Mouse (Mus musculus) urinary bladder, adult 18-20 months (tissue): ENCODE results near the gene Hao2.

Experiments used
- DNase-seq, 2 experiments: peaks; one replicate each; pipeline ENCODE4 v3.0.0; 2022; ENCODE audit warnings: low spot score in 2 of 2, mixed read lengths in 2 of 2

The Hao2 gene

DNA sequence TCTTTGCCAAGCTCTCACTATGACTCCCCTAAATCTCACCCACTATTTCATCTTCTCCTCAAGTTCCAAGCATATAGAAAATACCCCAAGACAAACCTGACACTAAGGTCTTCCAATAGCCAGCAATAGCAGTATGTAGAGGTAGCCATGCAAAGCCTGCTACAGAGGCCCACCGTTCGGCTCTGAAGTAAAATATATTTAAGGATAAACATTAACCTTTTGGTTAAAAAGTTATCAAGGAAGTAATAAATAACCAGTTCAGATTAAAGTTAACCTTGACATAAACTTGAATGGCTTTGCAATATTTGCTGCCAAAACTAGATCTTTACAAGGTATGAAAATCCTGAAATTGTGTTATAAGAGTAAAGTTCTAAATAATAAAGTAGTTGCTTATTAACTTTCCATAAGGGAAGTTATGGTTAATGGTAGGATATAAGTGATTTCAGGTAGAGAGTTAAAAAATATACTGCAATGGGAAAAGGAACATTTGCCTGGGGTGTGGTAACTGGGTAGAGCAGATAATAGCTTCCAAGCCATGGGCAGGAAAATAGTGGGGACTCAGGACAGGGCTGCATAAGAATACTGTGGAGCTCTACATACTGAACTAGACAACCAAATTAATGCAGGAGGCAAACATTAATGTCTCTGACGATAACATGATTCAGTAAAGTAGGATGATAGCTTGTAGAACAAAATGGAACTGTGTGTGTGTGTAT is at the start of gene Hao2:
Gene Hao2 (minus strand): TSS at position 183 of the 716 bp plus-strand sequence.
- DNase-seq, result no peak

DNA sequence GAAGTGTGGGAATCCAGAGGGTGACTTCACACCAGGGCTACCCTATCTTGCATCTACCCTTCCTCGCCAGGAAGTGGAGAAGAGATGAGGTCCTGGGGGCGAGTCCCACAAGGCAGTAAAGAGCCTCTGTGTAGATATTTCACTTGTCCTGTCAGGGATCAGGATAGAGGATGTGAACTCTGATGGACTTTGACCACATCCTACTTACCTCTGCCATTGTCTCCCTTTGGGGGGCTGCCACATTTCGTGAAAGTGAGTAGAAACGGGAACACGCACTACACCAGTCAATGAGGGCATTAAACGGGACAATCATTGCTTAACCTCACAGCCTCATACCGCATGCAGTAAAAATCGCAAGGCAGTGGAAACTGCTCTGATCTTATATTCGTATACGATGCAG is 48.6 kb upstream of the Hao2 start:
- DNase-seq, result no peak

DNA sequence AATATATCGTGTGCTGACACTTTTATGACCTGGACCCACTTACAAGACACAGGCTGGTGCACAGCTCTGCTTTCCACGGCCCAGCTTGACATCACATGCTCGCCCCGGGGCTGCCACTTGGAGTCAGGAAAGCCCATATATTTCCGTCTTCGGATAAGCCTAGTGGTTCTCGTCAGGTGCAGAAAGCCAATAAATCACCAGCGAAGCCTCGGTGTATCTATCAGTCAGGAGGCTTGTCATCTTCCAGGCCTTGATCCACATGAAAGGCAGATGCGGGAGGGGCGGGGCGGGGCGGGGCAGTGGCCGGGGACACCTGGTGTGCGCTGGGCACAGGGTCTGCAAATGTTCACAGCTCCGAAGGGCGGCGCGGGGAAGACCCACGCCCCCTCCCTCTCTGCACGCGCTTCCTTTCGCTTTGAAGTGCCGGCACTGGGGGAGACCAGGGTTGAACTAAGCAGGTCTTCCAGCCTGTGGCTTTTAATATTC is 48.1 kb upstream of the Hao2 start:
- DNase-seq, result no peak

DNA sequence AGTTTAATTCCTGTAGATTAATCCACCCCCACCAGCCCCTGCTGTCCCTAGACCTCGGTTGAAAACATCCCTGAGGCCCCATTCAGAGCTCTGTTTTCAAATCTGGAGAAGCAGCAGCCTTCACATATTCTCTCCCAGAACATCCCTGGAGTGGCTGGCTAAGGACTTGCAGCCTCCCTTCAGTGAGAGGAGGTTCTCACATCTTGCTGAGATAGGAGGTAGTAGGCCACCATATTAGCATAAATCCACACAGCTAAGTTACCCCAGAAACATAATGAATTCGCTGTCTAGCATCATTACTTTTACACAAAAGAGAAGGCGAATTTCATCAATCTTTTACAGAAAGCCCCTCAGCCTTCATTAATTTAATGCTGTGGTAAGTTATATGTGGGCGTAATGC is 47.2 kb upstream of the Hao2 start:
- DNase-seq, result no peak

DNA sequence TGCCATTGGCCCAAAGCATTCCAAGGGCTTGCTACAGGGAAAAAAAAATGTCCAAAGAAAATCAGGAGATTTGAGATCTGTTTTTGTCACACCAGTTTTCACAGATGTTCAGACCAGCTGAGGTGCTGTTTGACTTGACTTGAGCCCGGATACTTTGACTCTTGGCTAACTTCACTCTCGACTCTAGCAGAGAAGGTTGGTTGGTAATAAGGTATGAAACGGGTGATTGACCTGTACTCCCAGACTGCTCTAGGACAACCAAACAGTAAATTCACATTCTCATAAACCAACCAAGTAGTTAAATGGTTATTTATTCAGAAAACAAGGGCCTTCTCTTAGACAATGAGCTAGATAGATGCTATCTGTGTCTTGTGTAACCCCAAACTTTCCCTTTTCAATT is 43.4 kb upstream of the Hao2 start:
- no peak for DNase-seq

DNA sequence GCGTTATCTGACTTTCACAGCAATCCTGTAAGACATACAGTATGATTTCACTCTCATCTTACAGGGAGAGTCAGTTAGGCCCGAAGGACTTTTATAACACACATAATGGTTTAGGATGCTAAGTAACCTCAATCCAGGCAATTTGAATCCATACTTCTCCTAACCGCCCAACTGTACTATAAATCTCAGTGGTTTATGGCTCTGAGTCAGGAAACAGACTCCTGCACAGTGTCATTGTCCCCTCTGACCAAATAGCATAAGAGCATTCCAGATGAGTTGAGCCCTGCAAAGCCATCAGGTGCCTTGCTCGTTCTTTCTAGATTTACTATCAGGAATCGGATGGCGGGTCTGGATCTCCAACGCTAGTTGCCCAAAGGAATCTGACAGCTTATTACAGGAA is 41.6 kb upstream of the Hao2 start:
- DNase-seq, result no peak

DNA sequence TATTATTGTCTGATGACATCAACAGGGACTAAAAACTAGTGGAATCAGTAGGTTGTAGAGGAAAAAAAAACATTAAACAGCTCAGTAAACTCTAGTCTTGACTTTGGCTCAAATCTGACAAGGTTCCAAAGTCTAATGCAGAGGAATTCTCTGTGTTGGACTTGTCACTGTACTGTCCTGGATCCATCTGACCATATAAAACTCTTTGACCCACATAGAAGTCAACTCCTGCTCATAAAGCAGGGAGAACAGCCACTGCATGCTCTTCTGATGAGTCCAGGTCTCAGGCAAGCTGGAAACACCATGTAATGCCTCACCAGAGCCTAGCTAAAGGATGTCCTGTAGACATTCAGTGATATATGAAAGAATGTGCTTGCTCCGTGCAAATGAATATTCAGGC is 41.0 kb upstream of the Hao2 start:
- DNase-seq, result no peak

DNA sequence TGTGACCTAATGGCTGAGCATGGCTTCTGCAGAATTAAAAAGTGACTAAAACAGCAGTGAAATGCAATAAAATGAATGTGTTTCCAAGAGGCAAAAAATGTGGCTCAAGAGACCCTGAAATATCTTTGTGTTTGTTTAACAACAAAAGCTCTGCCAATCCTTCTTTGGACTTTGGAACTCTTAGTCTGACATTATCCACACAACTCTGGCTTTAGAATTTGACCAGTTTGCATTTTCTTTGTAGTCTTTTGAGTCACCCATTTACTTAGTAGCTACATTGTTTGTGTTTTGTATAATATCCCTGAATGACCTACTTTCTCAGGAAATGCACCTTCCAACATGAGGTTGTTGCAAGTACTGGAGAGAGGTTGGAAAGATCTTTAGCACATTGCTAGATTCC is 39.4 kb upstream of the Hao2 start:
- DNase-seq, result no peak

DNA sequence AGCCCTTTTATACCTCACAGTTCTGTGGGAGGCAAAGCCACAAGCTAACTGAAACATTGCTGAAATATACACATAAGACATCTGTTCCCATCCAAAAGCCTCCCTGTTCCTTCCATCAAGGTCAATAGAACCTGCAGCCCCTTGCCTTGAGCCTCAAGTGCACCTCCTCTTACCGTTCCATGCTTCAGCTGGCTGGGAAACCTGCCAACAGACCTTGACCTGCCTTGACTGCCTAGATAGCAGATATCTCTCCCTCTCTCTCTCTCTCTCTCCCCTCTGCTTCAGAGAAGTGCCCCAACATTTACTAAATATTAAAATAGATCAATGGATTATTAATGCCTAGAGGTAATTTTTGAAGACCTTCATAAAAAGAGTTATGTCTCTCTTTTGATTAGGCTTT is 38.8 kb upstream of the Hao2 start:
- no peak for DNase-seq

DNA sequence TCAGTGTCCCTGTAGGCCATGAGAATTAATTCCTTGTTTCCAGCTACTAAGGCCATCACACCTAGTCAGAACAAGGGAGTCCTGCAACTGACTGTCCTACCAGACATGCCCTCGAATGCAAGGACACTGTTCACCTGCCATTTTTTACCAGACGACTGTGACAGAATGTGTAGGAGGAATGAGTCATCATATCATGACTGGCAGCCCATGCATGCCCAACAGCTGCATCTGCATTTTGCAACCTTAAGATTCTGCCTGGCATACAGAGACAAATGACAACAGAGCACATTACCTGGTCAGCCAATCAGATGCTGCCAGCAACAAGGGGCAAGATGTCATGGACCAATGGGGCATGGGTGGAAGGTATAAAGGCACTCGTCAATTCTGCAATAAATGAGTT is 27.4 kb upstream of the Hao2 start:
- no peak for DNase-seq

DNA sequence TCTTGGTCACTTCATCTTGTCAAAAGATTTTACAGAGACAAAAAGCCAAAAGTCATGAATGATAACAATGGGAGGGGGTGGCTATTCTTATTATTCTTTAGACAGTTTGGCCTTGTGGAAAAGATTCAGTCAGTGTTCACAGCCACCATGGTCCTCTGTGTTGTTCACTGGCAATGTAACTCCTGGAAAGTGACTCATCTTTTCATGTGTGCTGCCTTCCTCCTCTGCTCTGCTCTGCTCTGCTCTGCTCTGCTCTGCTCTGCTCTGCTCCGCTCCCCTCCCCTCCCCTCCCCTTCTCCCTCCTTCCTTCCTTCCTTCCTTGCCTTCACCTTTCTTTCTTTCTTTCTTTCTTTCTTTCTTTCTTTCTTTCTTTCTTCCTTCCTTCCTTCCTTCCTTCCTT is 24.2 kb upstream of the Hao2 start:
- no peak for DNase-seq

DNA sequence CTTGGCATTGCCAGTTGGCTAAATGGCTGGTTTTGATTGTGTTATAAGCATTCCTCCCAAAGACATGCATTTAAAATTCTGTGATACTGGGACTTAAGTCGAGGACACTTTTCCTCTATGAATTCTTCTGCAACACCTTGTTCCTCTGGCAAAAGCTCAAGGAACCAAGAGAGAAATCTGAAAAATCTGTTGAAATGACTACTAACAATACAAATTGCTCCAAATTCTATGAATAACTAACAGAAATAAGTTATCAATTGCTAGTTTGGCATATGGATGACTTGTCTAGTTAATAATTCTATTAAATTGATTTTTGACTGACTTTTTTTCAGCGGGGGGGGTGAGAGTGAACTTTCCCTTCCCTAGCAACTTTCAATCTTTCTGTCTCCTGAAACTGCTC is 23.8 kb upstream of the Hao2 start:
- DNase-seq, result no peak

DNA sequence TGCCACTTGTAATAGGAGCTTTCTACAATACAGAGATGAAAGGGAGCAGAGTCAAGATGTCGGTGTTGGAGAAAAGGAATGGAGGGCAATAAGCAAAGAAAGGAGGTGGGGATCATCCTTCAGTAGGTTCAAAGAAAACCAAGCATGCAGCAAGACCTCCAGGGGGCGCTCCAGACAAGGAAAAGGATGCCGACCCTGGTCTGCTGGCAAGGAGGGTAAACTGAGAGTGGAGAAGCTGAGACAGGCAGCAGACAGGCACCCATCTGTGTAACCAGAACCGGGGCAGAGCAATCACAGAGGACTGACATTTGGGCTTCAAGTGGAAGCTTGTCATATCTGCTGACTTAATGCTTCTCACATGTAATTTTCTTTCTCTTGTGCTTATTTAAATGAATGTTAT is 22.6 kb upstream of the Hao2 start:
- peak; percentile 13 to 54 for DNase-seq

DNA sequence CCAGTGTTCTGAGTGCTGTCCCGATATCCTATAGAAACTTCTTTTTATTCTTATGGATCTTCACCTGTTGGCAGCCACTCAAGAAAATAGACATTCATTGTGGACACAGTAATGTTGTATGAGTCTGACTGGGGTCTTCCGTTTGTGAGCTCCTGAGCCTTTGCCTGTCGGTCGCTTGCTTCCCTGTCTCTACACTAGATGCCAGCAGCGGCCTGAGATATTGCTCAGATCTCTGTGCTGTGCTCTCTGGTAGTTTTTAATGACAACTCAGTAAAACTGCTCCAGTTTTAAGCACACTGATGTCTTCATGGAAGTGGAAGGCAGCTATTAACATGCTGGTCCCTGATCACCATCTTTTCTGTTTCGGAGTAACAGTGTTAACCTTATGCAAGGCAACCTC is 20.6 kb upstream of the Hao2 start:
- no peak for DNase-seq

DNA sequence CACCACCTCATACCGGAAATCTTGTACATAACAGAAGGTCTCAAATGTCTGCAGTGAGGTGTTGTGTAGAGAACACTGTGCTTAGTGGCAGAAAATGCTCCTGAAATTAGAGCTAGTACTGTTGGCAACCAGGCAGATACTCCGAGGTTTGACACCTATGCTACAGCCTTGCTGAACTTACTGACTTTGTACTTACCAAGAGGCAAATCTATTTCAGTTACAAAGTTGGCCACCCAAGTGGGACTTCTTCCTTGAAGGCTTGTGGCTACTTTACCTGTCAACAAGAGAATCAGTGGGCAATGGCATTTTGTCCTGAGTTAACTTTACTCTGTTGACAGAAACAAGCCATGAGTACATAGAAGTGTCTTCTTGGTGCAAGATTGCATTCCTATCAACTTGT is 4.6 kb upstream of the Hao2 start:
- no peak for DNase-seq

DNA sequence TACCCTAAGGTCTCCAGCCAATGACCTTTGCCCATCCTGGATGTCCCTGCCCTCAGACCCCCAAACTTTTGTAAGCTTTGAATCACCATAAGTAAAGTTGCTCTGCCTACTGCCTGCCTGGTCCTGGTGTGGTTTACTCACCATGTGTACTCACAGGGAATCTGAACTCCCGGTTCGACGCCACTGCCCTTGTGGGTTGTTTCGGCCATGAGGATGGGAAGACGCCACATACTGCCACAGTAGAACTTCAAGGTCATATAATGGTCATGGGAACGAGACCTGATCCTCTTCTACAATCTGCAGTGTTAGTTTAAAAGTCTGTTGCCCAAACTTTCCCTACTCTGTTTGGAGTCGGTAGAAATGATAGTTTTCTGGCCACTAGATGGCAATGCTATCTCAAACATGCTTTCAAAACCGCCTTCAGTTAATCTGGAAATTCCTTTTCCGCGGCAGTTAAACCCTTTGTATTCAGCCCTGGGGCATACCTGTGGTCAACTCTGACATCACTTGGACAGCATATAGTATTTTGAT is 2.1 kb upstream of the Hao2 start:
- no peak for DNase-seq

DNA sequence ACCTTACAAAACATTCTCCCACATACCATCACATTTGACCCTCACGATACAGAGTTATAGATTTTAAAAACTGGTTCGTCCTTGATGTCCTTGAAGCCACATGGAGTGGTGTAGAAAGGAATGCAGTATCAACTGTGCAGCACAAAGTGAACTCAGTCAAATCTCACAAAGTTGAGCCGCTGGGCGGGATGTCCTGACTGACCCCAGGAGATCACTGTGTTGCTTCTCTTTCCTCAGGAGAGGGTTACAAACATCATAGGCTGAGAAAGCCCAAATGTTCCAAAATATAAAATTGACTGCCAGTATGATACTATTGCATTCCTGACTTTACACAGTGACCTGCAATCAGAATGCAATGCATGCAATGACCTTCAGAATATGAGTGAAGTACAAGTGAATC is 2.6 kb downstream of the Hao2 start:
- DNase-seq, result no peak

DNA sequence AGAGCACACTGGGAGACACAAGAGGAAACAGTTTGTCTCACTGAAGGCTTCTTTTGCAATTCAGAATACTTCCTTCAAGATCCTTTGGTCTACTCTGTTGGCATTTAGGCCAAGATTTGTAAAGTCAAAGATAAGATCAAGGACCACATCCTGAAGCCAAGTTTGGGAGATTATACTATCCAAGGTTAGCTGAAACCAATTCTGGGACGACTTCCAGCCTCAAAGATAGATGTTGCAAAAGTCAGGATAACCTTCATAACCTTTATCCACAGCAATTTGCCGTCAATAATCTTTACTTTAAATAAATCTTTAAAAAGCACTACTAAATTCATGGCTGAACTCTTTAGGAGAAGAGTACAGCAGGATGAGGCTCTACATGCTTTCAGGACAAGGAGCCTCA is 4.8 kb downstream of the Hao2 start:
- DNase-seq, result no peak

DNA sequence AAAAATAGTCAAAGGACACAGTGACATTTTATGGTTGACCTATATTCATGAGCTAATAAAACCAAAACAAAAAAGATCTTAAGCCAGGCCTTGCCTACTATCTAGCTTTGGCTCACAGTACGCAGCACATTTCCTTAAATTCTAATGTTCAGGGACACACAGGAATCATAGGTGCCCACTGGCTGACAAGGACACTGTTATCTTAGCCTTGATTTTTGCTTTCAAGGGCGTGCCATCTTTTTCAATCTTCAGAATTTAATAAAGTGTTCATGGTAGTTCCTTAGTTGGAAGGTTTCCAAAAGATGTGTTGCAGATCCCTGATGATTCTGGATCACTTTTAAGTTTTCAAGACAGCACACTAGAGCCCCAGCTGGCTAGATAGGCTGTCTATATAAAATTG is 12.2 kb downstream of the Hao2 start:
- no peak for DNase-seq

DNA sequence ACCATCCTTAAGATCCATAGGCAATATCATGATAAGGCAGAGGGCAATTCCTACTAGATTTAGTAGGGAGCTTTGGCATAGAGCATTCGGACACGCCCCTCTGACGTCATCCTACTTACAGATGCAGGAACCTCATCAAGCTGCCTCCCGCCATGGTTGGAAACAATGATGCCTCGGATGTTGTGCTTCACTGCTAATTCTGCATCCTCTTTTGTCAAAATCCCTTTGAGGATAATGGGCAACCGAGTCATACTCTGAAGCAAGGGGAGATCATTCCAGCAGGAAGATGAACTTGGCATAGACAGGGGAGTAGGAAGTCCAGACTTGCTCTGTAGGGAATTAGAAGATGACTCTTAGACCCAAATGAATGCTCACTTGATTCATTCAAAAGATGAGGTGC is 12.8 kb downstream of the Hao2 start:
- no peak for DNase-seq

DNA sequence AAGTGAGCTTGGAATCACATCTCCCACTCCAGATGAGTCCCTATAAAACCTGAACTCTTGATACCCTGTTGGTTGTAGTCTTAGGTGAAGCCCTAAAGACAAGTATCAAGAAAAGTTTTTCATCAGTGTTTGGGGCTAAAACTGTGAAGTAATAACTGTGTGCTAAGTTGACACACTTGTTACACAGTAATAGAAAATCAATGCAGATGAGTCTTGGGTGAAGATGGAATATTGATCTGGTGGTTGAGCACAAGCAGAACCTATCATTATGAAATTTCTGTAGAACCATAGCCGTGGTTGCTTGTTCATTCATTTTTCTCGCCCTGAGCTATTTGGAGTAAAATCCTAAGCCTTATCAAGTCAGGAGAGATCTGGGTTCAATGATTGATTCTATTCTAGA is 24.8 kb downstream of the Hao2 start:
- no peak for DNase-seq

DNA sequence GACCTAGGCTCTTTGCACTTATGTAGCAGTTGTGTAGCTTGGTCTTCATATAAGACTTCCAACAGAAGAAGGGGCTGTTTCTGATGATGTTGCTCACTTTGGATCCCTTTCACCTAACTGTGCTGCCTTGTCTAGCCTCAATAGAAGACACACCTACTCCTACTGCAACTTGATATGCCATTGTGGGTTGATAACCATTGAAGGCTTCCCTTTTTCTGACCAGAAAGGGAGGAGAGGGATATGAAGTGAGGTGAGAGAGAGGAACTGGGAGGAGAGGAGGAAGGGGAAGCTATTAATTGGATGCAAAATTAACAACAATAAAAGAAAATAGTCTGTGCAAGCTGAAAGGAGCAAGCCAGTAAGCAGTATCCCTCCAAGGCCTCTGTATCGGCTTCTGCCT is 30.2 kb downstream of the Hao2 start:
- no peak for DNase-seq

DNA sequence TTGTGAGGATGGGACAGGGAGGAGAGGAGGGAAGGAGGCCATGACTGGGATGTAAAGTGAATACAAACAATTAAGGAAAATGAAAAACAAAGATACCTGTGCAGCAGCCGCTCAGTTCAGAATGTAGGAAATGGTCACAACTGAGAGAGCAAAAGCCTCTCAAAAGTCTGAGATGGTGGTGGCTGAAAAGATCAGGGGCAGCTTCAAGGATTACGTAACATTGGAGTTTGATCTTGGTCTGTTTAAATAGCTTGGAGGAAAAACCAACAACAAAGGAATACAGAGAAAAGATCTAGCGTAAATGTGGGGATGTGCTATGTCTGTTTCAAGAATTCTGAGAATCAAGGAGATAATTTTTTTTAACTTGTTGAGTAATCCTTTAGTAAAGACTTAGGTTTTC is 33.5 kb downstream of the Hao2 start, which contains the start of gene Hsd3b1:
Gene Hsd3b1 (minus strand): TSS at position 219 of the 400 bp plus-strand sequence.
- no peak for DNase-seq

DNA sequence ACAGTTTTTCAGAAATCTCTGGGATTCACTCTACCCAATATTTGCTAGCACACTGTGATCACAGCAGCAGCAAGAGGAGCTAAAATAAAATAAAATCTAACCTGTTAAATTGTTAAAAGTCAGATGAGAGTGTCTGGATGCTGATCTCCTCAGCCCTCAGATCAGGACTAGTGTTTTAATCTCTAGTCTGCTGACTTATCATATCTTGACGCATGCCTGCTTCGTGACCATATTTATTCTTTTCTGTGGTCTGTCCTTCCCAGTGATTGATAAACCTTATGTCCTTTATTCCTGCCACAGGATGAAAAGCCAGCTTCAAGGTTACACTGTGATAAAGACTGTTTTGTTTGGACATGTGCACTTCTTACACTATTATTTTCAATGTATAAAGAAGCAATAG is 35.0 kb downstream of the Hao2 start:
- DNase-seq, result no peak
